Mouse (Mus musculus) kidney, embryonic 15.5 days (tissue): ENCODE data around the gene Grin2b. TPM values are rescaled to one million over a fixed set of nuclear protein-coding genes. Genes with fewer than 3 reads are reported as not detected.

Experiments used
- microRNA-seq: library from miRNA; unstranded; fragments of <30 nt; microRNA quantifications from one replicate; pipeline ENCODE4, GENCODE M21; 2016
- polyA plus RNA-seq: library from polyadenylated mRNA; unstranded; fragments of >200 nt; fragmentation: Nextera tagmentation; extraction: Ambion mirVana; gene quantifications from 2 replicates; pipeline ENCODE4 v1.2.1, GENCODE M21; 2015

The Grin2b gene
- polyA plus RNA-seq, 1 experiment from 2014 or later: 0.08 TPM

Small RNA genes lying within 50 kb of the gene (microRNA-seq; reads per million reads assigned to microRNA genes)
- not detected for gene Gm22892

Other genes with a start within 250 kb of the Grin2b start
- not detected in 2 replicates for gene Gm8994, start 154.0 kb upstream of the Grin2b start, polyA plus RNA-seq
- 1.4 and 2.0 TPM in 2 replicates for gene E330021D16Rik, start 242.1 kb upstream of the Grin2b start, polyA plus RNA-seq